Mouse (Mus musculus) spleen, postnatal 14 days (tissue): ENCODE measurements at regions not wholly inside any gene's neighbourhood (a gene's known extent, or its start where the extent isn't known, plus 50 kb on each side); places are given as distances from the start of the nearest gene placed in this dataset.

Experiments
- DNase-seq, 2 experiments: peaks; one replicate each; pipeline ENCODE4 v3.0.0; 2021 to 2022; ENCODE audit warnings: low spot score in 2 of 2

DNA sequence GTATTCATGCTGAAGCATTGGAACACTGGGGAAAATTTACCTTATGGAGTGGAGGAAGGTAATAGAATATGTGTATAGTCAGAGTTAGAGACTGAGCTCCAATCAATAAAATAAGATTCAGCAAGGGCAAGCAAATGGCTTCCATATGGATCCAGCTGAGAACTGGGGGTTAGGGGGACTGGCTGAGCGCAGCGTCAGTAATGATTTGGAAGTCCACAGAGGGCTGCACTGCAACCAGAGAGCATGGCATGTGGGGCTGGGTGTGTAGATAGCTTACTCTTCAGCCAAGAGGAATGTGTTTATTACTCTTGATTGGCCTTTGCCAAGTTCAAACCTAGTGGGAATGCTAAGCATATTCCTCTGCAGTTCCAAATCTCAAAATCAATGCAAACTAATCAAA lies 55.8 kb upstream of the Ccn6 start:
- no peak for DNase-seq

DNA sequence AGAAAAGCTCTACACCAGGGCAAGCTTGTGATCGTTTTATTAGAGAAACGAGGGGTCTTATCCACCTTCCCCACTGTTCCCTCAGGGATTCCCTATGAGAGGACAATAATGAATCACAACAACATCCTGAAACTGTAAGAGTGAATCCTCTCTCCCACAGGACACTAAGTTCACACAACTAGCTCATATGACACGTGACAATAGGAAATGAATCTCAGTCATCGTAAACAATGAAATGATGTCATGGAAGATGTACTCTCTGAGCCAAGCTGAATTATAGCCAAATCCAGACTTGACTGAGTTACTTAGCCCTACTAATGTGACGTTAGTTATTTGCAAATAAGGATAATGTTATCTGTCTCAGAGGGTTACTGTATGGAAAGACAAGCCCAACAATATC lies 54.6 kb upstream of the Ccn6 start:
- DNase-seq, result no peak

DNA sequence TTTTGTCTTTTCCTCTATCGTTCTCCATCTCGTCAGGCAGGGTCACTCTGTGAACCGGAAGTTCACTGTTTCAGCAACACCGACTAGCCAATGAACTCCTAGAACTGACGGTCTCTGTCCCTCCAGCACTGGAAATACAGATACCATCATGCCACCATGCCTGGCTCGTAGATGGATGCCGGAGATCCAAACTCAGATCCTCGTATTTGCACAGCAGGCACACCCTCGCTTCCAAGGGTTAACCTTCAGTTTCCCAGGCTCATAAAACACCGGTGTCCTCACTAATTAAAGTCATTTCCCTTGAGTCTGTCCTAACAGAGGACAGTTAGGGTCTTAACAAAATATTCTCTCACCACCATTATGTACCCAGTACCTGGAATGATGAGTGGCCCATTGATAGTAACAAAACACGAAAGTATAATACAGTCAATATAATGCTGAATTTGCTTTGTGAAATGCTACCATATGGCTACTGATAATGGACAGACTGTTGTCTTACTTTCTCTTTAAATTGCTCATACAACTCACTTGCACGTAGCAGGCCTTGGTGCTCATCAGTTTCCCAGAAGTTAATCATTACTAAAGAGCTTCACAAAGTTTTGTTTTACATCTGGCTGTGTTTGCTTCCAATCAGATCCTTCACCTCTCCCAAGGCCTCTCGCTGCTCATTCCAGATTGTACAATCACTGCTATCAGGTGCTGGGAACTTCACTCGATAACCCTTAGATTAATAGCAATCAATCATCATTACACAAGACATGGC lies 52.7 kb upstream of the Ccn6 start:
- no peak for DNase-seq

DNA sequence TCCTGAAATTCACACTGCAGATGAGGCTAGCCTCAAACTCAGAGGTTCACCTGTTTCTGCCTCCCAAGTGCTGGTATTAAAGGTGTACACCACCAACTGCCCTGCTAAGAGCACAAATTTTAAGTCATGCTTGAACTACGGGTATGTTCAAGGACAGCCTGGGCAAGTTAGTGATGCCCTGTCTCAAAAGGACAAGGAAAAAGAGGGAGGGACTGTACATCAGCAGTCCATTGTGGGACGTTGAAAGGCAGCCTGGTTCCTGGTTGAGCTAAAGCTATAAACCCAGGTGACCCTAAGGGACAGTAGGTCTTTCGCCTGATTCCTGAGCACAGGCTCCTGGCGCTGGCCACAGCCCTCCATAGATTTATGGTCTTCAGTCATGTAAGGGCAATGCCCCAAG lies 51.0 kb upstream of the Ccn6 start:
- no peak for DNase-seq
